In the genomic region with DNA sequence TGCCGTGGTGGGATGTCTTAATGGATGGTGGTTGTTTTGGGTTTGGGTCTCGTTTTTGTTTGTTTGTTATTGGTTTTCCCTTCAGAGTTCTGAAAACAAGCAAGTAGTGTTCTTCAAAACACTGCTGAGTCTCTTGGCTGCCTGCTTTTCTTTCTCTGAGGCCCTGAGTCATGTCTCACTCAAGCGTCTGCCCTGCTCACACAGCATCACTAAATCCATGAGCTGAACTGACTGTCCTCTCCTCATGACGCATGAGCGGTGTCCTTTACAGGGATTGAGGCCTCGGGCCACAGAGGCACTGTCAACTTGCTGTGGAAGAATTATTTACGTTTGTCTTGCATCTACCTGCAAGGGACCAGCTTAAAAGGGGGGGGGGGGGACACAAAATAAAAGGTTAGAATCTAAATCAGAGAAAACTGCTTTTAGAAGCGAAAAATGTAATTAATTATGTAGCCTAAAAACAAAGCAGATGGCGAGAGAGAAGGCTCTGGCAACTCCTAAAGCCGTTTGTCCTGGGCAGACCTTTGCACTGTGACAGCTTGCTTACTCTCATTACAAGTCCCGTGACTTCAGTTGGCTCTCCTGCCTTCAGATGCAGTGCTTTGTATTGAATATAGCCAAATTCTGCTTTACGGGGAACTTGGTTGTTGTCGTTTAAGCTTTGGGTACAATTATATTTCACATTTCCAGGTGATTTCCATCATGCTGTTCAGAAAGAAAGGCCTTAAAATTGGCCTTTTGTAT, we compare ENCODE assay signal across 13 mouse cellular contexts. TPM values are rescaled to one million over a fixed set of nuclear protein-coding genes. Genes with fewer than 3 reads are reported as not detected.
DNase-seq lines count a peak whose midpoint lies in the region; ATAC-seq and TF ChIP-seq lines count a peak whose summit lies in the region.
"Had no signal": no experiment of that assay in that cellular context is flagged by ENCODE, and none has a peak within 500 bp of the region (broad histone marks: within the 10 kb centered on the region; RNA-seq: fewer than 3 reads in every experiment).

No protein-coding gene starts in this region.

- TF ChIP-seq CTCF in liver, adult 2 months (IDR thresholded peaks at IDR 0.05; ENCODE audit: low read depth, low read length): no peak
- no peak for TF ChIP-seq CTCF in liver, postnatal 0 days (IDR thresholded peaks at IDR 0.05; ENCODE audit: low read depth)

- no peaks in the 10 kb centered on the region for H3K9me3 ChIP-seq in forebrain, embryonic 15.5 days
- no peaks in the 10 kb centered on the region for H3K9me3 ChIP-seq in forebrain, embryonic 11.5 days (ENCODE audit: control insufficient read depth, low read length)
- H3K9me3 ChIP-seq in liver, postnatal 0 days (ENCODE audit: low read length): no peaks in the 10 kb centered on the region
- H3K9me3 ChIP-seq: heart, embryonic 10.5 days; midbrain, embryonic 13.5 days had no signal

- 0 out of 2 replicates have a peak, but pooled peaks have one; percentile 57 for ATAC-seq in forebrain, embryonic 15.5 days (replicated peaks)
- ATAC-seq in forebrain, embryonic 11.5 days (replicated peaks; ENCODE audit: low FRiP score): no peak
- no peak for ATAC-seq in liver, postnatal 0 days
- ATAC-seq: midbrain, embryonic 13.5 days had no signal

- TF ChIP-seq EP300 in liver, postnatal 0 days (IDR thresholded peaks at IDR 0.05; ENCODE audit: low read depth): no peak

- no peak overlapping the region for H3K4me3 ChIP-seq in forebrain, embryonic 15.5 days
- no peak overlapping the region for H3K4me3 ChIP-seq in forebrain, embryonic 11.5 days (ENCODE audit: low read depth, low read length)
- no peak overlapping the region for H3K4me3 ChIP-seq in liver, adult 2 months (ENCODE audit: insufficient read depth, low read depth, low read length)
- H3K4me3 ChIP-seq in liver, postnatal 0 days (ENCODE audit: low read depth, low read length): no peak overlapping the region
- H3K4me3 ChIP-seq: heart, embryonic 10.5 days; midbrain, embryonic 13.5 days had no signal

- TF ChIP-seq POLR2A in liver, adult 2 months (IDR thresholded peaks at IDR 0.05; ENCODE audit: extremely low read depth, insufficient read depth, low read length): no peak

- 51% methylated on average over 13 of the region's 13 CpGs for WGBS in forebrain, embryonic 15.5 days
- WGBS in forebrain, embryonic 11.5 days: 73% methylated on average over 13 of the region's 13 CpGs
- WGBS in liver, adult 2 months: 67% methylated on average over 13 of the region's 13 CpGs
- 76% methylated on average over 13 of the region's 13 CpGs for WGBS in liver, postnatal 0 days (ENCODE audit: insufficient replicate concordance)

- H3K27ac ChIP-seq in forebrain, embryonic 15.5 days (replicated peaks): peak overlapping the region; percentile 52; the same call in 1 of the 2 replicates
- H3K27ac ChIP-seq in forebrain, embryonic 11.5 days (ENCODE audit: low read depth, low read length): no peak overlapping the region
- H3K27ac ChIP-seq in liver, adult 2 months (replicated peaks; ENCODE audit: insufficient read depth, low read depth, low read length): no peak overlapping the region
- H3K27ac ChIP-seq in liver, postnatal 0 days (ENCODE audit: low read depth): no peak overlapping the region
- H3K27ac ChIP-seq: heart, embryonic 10.5 days; midbrain, embryonic 13.5 days had no signal

- no peak overlapping the region for H3K9ac ChIP-seq in forebrain, embryonic 15.5 days (replicated peaks)
- no peak overlapping the region for H3K9ac ChIP-seq in forebrain, embryonic 11.5 days (ENCODE audit: low read length)
- no peak overlapping the region for H3K9ac ChIP-seq in liver, adult 2 months (ENCODE audit: low read depth, low read length)
- H3K9ac ChIP-seq in liver, postnatal 0 days (replicated peaks): no peak overlapping the region
- H3K9ac ChIP-seq: midbrain, embryonic 13.5 days had no signal

- peaks cover 25% of the 10 kb centered on the region for H3K4me1 ChIP-seq in forebrain, embryonic 15.5 days
- H3K4me1 ChIP-seq in forebrain, embryonic 11.5 days (replicated peaks; ENCODE audit: control insufficient read depth, insufficient read depth, low read length): no peaks in the 10 kb centered on the region; the same call in 1 of the 2 replicates
- H3K4me1 ChIP-seq in liver, adult 2 months (ENCODE audit: control insufficient read depth, insufficient read depth, low read length): no peaks in the 10 kb centered on the region
- H3K4me1 ChIP-seq in liver, postnatal 0 days (ENCODE audit: insufficient read depth): no peaks in the 10 kb centered on the region

- H3K4me2 ChIP-seq in forebrain, embryonic 15.5 days (replicated peaks): no peak overlapping the region
- no peak overlapping the region for H3K4me2 ChIP-seq in forebrain, embryonic 11.5 days (ENCODE audit: low read depth, low read length, severe bottlenecking)
- no peak overlapping the region for H3K4me2 ChIP-seq in liver, postnatal 0 days (ENCODE audit: low read depth, low read length)
- H3K4me2 ChIP-seq: midbrain, embryonic 13.5 days had no signal

- DNase-seq in forebrain, embryonic 11.5 days (ENCODE audit: low spot score): no peak
- peak; percentile 72 for DNase-seq in liver, adult 2 months (ENCODE audit: extremely low read depth, low read depth, low spot score)
- DNase-seq in liver, postnatal 0 days: no peak
- DNase-seq in cerebellum, postnatal 10 days: peak; percentile 74 to 75
- peak; percentile 54 for DNase-seq in retina, postnatal 1 day
- no peak for DNase-seq in urinary bladder, postnatal 10 days (ENCODE audit: low spot score)
- DNase-seq in gastrocnemius, adult 8-10 months (ENCODE audit: low spot score in 2 of 2): no peak
- DNase-seq: adrenal gland, postnatal 10 days; layer of hippocampus, adult 9-11 months; spleen, adult 18-20 months had no signal

- H3K27me3 ChIP-seq in forebrain, embryonic 15.5 days: no peaks in the 10 kb centered on the region
- H3K27me3 ChIP-seq in forebrain, embryonic 11.5 days (ENCODE audit: control insufficient read depth, insufficient read depth, low read length): no peaks in the 10 kb centered on the region
- H3K27me3 ChIP-seq in liver, adult 2 months (ENCODE audit: control insufficient read depth, insufficient read depth, low read length): no peaks in the 10 kb centered on the region
- no peaks in the 10 kb centered on the region for H3K27me3 ChIP-seq in liver, postnatal 0 days (ENCODE audit: insufficient read depth, low read length)
- H3K27me3 ChIP-seq: midbrain, embryonic 13.5 days had no signal

- no peaks in the 10 kb centered on the region for H3K79me2 ChIP-seq in liver, adult 2 months (ENCODE audit: control insufficient read depth, insufficient read depth, low read length)

- H3K36me3 ChIP-seq in forebrain, embryonic 15.5 days: peaks cover 20% of the 10 kb centered on the region
- peaks cover 7% of the 10 kb centered on the region; the same call in 1 of the 2 replicates for H3K36me3 ChIP-seq in forebrain, embryonic 11.5 days (ENCODE audit: control insufficient read depth, insufficient read depth, low read length)
- peaks cover 6% of the 10 kb centered on the region for H3K36me3 ChIP-seq in liver, adult 2 months (ENCODE audit: control insufficient read depth, insufficient read depth, low read length)
- H3K36me3 ChIP-seq in liver, postnatal 0 days (replicated peaks; ENCODE audit: insufficient read depth, low read length): peaks cover 22% of the 10 kb centered on the region

RNA-seq across cellular contexts. Expression of gene Tor3a, which starts 29.2 kb away (rescaled TPM):
- 3.9 and 4.0 TPM in 2 replicates for polyA plus RNA-seq in forebrain, embryonic 15.5 days (2015; fragmentation: Nextera tagmentation; extraction: Ambion mirVana)
- 5.2 and 7.8 TPM in 2 replicates for polyA plus RNA-seq in forebrain, embryonic 11.5 days (2014; fragmentation: Nextera tagmentation; extraction: Ambion mirVana)
- 3.9 and 4.6 TPM in 2 replicates for total RNA-seq in liver, adult 2 months (2014; rRNA removed)
- 4.4 and 9.3 TPM in 2 replicates for polyA plus RNA-seq in liver, adult 2 months (2012; rRNA removed)
- polyA plus RNA-seq in liver, postnatal 0 days (2015; fragmentation: Nextera tagmentation; extraction: Ambion mirVana): 12.4 and 19.4 TPM in 2 replicates
- total RNA-seq in gastrocnemius, adult 8-10 months (2022): 1 to 10 TPM; 2.5 to 5.3 (median 4.2) TPM

Comparison
In these comparisons a context has a peak if more than half of its experiments do, and no peak if none do; other contexts are left out.
1. DNase-seq: peak in liver, adult 2 months (single experiment), cerebellum, postnatal 10 days (2 of 2) and retina, postnatal 1 day (single experiment); none in forebrain, embryonic 11.5 days (single experiment), liver, postnatal 0 days (single experiment), urinary bladder, postnatal 10 days (single experiment) and gastrocnemius, adult 8-10 months (0 of 2).